Mouse (Mus musculus): ENCODE measurements around the gene Slit3. TPM values are rescaled to one million over a fixed set of nuclear protein-coding genes. Genes with fewer than 3 reads are reported as not detected.

The Slit3 gene
- total and polyA plus RNA-seq, 3 experiments = not detected

DNA sequence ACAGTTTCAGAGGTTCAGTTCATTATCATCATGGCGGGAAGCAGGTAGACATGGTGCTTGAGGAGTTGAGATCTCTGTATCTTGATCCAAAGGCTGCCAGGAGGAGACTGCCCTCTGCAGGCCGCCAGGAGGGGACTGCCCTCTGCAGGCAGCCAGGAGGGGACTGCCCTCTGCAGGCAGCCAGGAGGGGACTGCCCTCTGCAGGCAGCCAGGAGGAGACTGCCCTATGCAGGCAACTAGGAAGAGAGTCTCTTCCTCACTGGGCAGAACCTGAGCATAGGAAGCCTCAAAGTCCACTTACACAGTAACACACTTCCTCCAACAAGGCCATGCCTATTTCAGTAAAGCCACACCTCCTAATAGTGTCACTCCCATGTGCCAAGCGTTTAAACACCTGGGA is 546.4 kb downstream of the Slit3 start:
- H3K79me2 ChIP-seq (ENCODE audit: control insufficient read depth, insufficient read depth, low read length, poor library complexity) = no peaks in the 10 kb centered on the region
- H3K9me3 ChIP-seq (replicated peaks; ENCODE audit: insufficient read depth, low read length) = no peaks in the 10 kb centered on the region
- no peak for DNase-seq (ENCODE audit: low read depth, low spot score)
- no peaks in the 10 kb centered on the region for H3K4me1 ChIP-seq (ENCODE audit: control insufficient read depth in 1 of 2, insufficient read depth in 2 of 2, low read length in 2 of 2)
- TF ChIP-seq MAFK (IDR thresholded peaks at IDR 0.05; ENCODE audit: borderline replicate concordance, low read depth, low read length) (no peak), CTCF (IDR thresholded peaks at IDR 0.05 in 2 of 3, conservative IDR thresholded peaks at IDR 0.05 in 1 of 3; ENCODE audit: control insufficient read depth in 1 of 3, insufficient read depth in 1 of 3, low read depth in 2 of 3, low read length in 3 of 3, poor library complexity in 1 of 3, severe bottlenecking in 1 of 3) (peak in 1 of 3 experiments; percentile 17; a peak in 1 of 6 replicates), POLR2AphosphoS2 (IDR thresholded peaks at IDR 0.05; ENCODE audit: low read length) (no peak), MXI1 (IDR thresholded peaks at IDR 0.05; ENCODE audit: low read depth, low read length) (no peak), CHD1 (IDR thresholded peaks at IDR 0.05; ENCODE audit: low read depth, low read length) (no peak), MEF2A (IDR thresholded peaks at IDR 0.05; ENCODE audit: extremely low read depth, insufficient replicate concordance, low read depth, low read length, poor library complexity, severe bottlenecking) (no peak), RAD21 (IDR thresholded peaks at IDR 0.05; ENCODE audit: low read depth, low read length) (no peak), BHLHE40 (IDR thresholded peaks at IDR 0.05; ENCODE audit: borderline replicate concordance, low read depth, low read length) (no peak), ZC3H11A (IDR thresholded peaks at IDR 0.05; ENCODE audit: low read depth, low read length) (no peak)
- H3K27me3 ChIP-seq (ENCODE audit: control insufficient read depth in 1 of 2, insufficient read depth in 2 of 2, low read length in 2 of 2) = no peaks in the 10 kb centered on the region
- no peak overlapping the region for H3K9ac ChIP-seq (ENCODE audit: control insufficient read depth, low read depth, low read length, poor library complexity, severe bottlenecking)
- H3K36me3 ChIP-seq (ENCODE audit: control insufficient read depth in 1 of 2, insufficient read depth in 2 of 2, low read length in 2 of 2) = no peaks in the 10 kb centered on the region
- no peak overlapping the region for H3K4me3 ChIP-seq (ENCODE audit: control insufficient read depth in 1 of 2, insufficient read depth in 1 of 2, low read depth in 2 of 2, low read length in 2 of 2)
- no peak overlapping the region for H3K27ac ChIP-seq (ENCODE audit: control insufficient read depth, low read depth, low read length)

DNA sequence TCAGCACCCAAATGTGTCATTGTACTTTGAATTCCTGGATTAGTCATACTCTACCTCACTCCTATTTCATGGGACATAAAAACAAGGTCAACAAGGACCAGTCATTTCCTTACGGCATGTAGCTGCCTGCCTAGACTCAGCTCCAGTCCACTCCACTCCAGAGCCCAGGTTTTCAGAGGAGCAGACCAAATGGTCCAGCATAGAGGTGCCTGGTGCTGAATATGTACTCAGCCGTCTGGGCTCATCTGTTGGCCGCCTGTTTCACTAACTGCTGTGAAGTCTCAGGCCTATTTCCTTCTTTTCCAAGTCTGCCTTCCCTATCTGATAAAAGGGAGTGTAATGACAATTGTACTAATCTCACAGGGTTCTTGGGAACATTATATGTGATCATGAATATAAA is 547.1 kb downstream of the Slit3 start:
- H3K36me3 ChIP-seq (ENCODE audit: control insufficient read depth in 1 of 2, insufficient read depth in 2 of 2, low read length in 2 of 2) = no peaks in the 10 kb centered on the region
- H3K9me3 ChIP-seq (replicated peaks; ENCODE audit: insufficient read depth, low read length) = no peaks in the 10 kb centered on the region

DNA sequence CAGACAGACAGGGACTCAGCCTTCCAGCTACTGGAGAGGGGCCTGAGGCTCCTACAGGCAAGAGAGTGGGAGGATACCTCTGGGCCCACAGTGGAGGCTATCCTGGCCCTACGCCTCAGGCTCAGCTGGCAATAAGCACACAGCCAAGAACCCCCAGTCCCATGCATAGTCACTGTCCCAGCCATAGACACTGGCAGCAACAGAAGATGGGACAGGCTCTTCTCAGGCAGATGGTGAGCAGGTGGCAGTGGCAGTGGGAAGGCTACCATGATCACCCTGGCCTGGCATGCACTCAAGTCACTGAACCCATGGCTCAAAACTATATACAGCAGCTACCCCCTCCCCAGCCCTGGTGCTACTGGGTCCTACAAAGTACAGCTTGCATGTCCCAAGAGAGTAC is 547.7 kb downstream of the Slit3 start:
- DNase-seq (ENCODE audit: low read depth, low spot score) = no peak
- Histone ChIP-seq H3K36me3 (ENCODE audit: control insufficient read depth in 1 of 2, insufficient read depth in 2 of 2, low read length in 2 of 2) (no peaks in the 10 kb centered on the region), H3K4me1 (ENCODE audit: control insufficient read depth in 1 of 2, insufficient read depth in 2 of 2, low read length in 2 of 2) (no peaks in the 10 kb centered on the region), H3K9ac (ENCODE audit: control insufficient read depth, low read depth, low read length, poor library complexity, severe bottlenecking) (no peak overlapping the region), H3K27ac (ENCODE audit: control insufficient read depth, low read depth, low read length) (no peak overlapping the region), H3K9me3 (replicated peaks; ENCODE audit: insufficient read depth, low read length) (no peaks in the 10 kb centered on the region), H3K27me3 (ENCODE audit: control insufficient read depth in 1 of 2, insufficient read depth in 2 of 2, low read length in 2 of 2) (no peaks in the 10 kb centered on the region; a peak in 1 of 4 replicates), H3K79me2 (ENCODE audit: control insufficient read depth, insufficient read depth, low read length, poor library complexity) (no peaks in the 10 kb centered on the region), H3K4me3 (ENCODE audit: control insufficient read depth in 1 of 2, insufficient read depth in 1 of 2, low read depth in 2 of 2, low read length in 2 of 2) (no peak overlapping the region)
- TF ChIP-seq GABPA (IDR thresholded peaks at IDR 0.05; ENCODE audit: low read depth, low read length) (no peak), CTCF (IDR thresholded peaks at IDR 0.05 in 2 of 3, conservative IDR thresholded peaks at IDR 0.05 in 1 of 3; ENCODE audit: control insufficient read depth in 1 of 3, insufficient read depth in 1 of 3, low read depth in 2 of 3, low read length in 3 of 3, poor library complexity in 1 of 3, severe bottlenecking in 1 of 3) (no peak), ZNF384 (IDR thresholded peaks at IDR 0.05; ENCODE audit: low read depth, low read length) (no peak), ZKSCAN1 (IDR thresholded peaks at IDR 0.05; ENCODE audit: low read depth, low read length) (no peak), KAT2A (conservative IDR thresholded peaks at IDR 0.05; ENCODE audit: low read depth, low read length) (no peak), EP300 (IDR thresholded peaks at IDR 0.05; ENCODE audit: low read depth in 1 of 2, low read length in 2 of 2) (no peak), HCFC1 (IDR thresholded peaks at IDR 0.05; ENCODE audit: low read depth, low read length) (no peak), ZMIZ1 (IDR thresholded peaks at IDR 0.05; ENCODE audit: low read depth, low read length) (no peak), SMC3 (IDR thresholded peaks at IDR 0.05; ENCODE audit: low read depth, low read length) (no peak), ZC3H11A (IDR thresholded peaks at IDR 0.05; ENCODE audit: low read depth, low read length) (no peak), USF1 (IDR thresholded peaks at IDR 0.05; ENCODE audit: low read depth, low read length) (no peak)

More for the DNA sequence above, 547.1 kb downstream of the Slit3 start:
- Histone ChIP-seq H3K4me3 (ENCODE audit: control insufficient read depth in 1 of 2, insufficient read depth in 1 of 2, low read depth in 2 of 2, low read length in 2 of 2) (no peak overlapping the region), H3K27ac (ENCODE audit: control insufficient read depth, low read depth, low read length) (no peak overlapping the region), H3K27me3 (ENCODE audit: control insufficient read depth in 1 of 2, insufficient read depth in 2 of 2, low read length in 2 of 2) (no peaks in the 10 kb centered on the region; a peak in 1 of 4 replicates), H3K4me1 (ENCODE audit: control insufficient read depth in 1 of 2, insufficient read depth in 2 of 2, low read length in 2 of 2) (no peaks in the 10 kb centered on the region), H3K79me2 (ENCODE audit: control insufficient read depth, insufficient read depth, low read length, poor library complexity) (no peaks in the 10 kb centered on the region), H3K9ac (ENCODE audit: control insufficient read depth, low read depth, low read length, poor library complexity, severe bottlenecking) (no peak overlapping the region)
- TF ChIP-seq CHD2 (IDR thresholded peaks at IDR 0.05; ENCODE audit: low read length) (no peak), SIN3A (IDR thresholded peaks at IDR 0.05; ENCODE audit: low read length) (no peak), JUND (IDR thresholded peaks at IDR 0.05; ENCODE audit: low read depth, low read length) (no peak), CHD1 (IDR thresholded peaks at IDR 0.05; ENCODE audit: low read depth, low read length) (no peak), TAL1 (IDR thresholded peaks at IDR 0.05; ENCODE audit: low read length) (no peak), MEF2A (IDR thresholded peaks at IDR 0.05; ENCODE audit: extremely low read depth, insufficient replicate concordance, low read depth, low read length, poor library complexity, severe bottlenecking) (no peak), ZNF384 (IDR thresholded peaks at IDR 0.05; ENCODE audit: low read depth, low read length) (no peak), ELF1 (IDR thresholded peaks at IDR 0.05; ENCODE audit: low read depth, low read length) (no peak), POLR2AphosphoS5 (IDR thresholded peaks at IDR 0.05; ENCODE audit: borderline replicate concordance, low read depth, low read length) (no peak)
- DNase-seq (ENCODE audit: low read depth, low spot score) = no peak

Data from MEL (cell line).